Mouse (Mus musculus) olfactory bulb, adult 2 months (tissue): ENCODE measurements around the gene Vmn2r42. TPM values are rescaled to one million over a fixed set of nuclear protein-coding genes. Genes with fewer than 3 reads are reported as not detected.
"Not testable (repeated sequence)": the region's sequence is repeated elsewhere in the genome, so short reads cannot be mapped to it uniquely, and the experiment has no call there.

Experiments used
- H3K27ac ChIP-seq: fragments of 200-500 bp; 2 replicates; pipeline ENCODE4 v1.5.1; 2012; ENCODE audit warnings: low read depth, low read length; ENCODE audit not compliant: insufficient read depth
- H3K4me1 ChIP-seq: fragments of 200-500 bp; 2 replicates; pipeline ENCODE4 v1.6.1; 2012; ENCODE audit warnings: low read length; ENCODE audit not compliant: control insufficient read depth, insufficient read depth
- H3K4me3 ChIP-seq: fragments of 200-500 bp; 2 replicates; pipeline ENCODE4 v1.5.1; 2012; ENCODE audit warnings: mild to moderate bottlenecking, low read depth, low read length, moderate library complexity; ENCODE audit not compliant: insufficient read depth
- WGBS: fragments of 180-500 bp; shearing (Covaris S2); methylation state at CpG from one replicate; pipeline ENCODE4 v1.1.7; 2018; 5-methylcytosine and 5-hydroxymethylcytosine counted together
- polyA plus RNA-seq: library from polyadenylated mRNA; stranded (reverse); fragments of >200 nt; gene quantifications from 2 replicates; pipeline ENCODE4 v1.2.4, GENCODE M21; 2012; ENCODE audit warnings: low replicate concordance; ENCODE audit not compliant: missing spikeins, insufficient read depth, insufficient read length

The Vmn2r42 gene
- polyA plus RNA-seq: not detected in 2 replicates

- not testable (repeated sequence) for H3K4me3 ChIP-seq, H3K27ac ChIP-seq, H3K4me1 ChIP-seq
- WGBS: no CpG with 5 or more reads among the region's 2 CpGs
Measured at GRCm38 (mm10) chr7:8200220-8200619, at the start of gene Vmn2r42. Gene Vmn2r42, minus strand, starts transcription at chr7:8200320.

- not testable (repeated sequence) for H3K4me3 ChIP-seq, H3K4me1 ChIP-seq, H3K27ac ChIP-seq
- no CpG with 5 or more reads among the region's 1 CpGs for WGBS
Measured at GRCm38 (mm10) chr7:8161554-8161953, 38.6 kb downstream of the Vmn2r42 start, which contains the start of gene Vmn2r41. Gene Vmn2r41, minus strand, starts transcription at chr7:8161654.

Other genes with a start within 250 kb of the Vmn2r42 start
- not detected in 2 replicates for gene Vmn2r41, start 38.7 kb downstream of the Vmn2r42 start, polyA plus RNA-seq
- not detected in 2 replicates for gene Vmn2r43, start 60.3 kb upstream of the Vmn2r42 start, polyA plus RNA-seq
- gene Vmn2r44, start 183.0 kb upstream of the Vmn2r42 start, polyA plus RNA-seq: not detected in 2 replicates